Mouse (Mus musculus): ENCODE measurements at regions not wholly inside any gene's neighbourhood (a gene's known extent, or its start where the extent isn't known, plus 50 kb on each side); places are given as distances from the start of the nearest gene placed in this dataset.

DNA sequence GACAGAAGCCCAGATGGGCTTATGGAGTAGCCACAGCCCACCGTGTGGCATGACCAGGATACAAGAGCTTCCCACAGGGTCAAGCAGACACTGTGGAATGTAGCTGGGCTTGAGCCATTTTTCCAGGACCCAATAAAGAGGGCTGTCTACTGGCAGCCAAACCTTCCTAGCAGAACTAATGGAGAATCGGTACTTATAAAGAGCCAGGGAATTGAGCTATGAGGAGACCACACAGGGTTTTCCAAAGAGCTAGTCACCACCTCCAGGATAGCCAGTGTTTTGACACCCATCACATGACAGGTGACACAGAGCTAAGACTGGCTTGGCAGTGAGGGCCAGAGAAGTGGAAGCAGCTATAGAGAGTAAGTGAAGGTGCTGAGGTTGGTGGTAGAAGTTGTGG lies 149.9 kb downstream of the Map2k4 start:
- no peak overlapping the region for H3K4me3 ChIP-seq
- H3K27me3 ChIP-seq (ENCODE audit: control insufficient read depth, insufficient read depth, low read length): no peaks in the 10 kb centered on the region; the same call in 1 of the 2 replicates
- H3K36me3 ChIP-seq (ENCODE audit: control insufficient read depth, insufficient read depth, low read length): peaks cover 10% of the 10 kb centered on the region
- no peak for TF ChIP-seq POLR2A (IDR thresholded peaks at IDR 0.05; ENCODE audit: insufficient read depth, low read depth, low read length)
- no peak for TF ChIP-seq EP300 (IDR thresholded peaks at IDR 0.05; ENCODE audit: insufficient read depth, low read depth, low read length)
- TF ChIP-seq CTCF (IDR thresholded peaks at IDR 0.05): no peak
- intact Hi-C loops (cut with DNase I): loop anchor here (10.0 kb wide), 2 partner anchors 443 to 653 kb away; no protein-coding TSS in a partner anchor
- no peak for DNase-seq
- H3K4me1 ChIP-seq (ENCODE audit: control insufficient read depth, insufficient read depth, low read length): peaks cover 2% of the 10 kb centered on the region; the same call in 1 of the 2 replicates
- no peak overlapping the region for H3K9ac ChIP-seq (ENCODE audit: low read depth, low read length)
- no peak overlapping the region for H3K27ac ChIP-seq
- no peaks in the 10 kb centered on the region for H3K79me2 ChIP-seq (replicated peaks; ENCODE audit: control insufficient read depth, insufficient read depth, low read length)
- WGBS: 47% methylated on average over 2 of the region's 2 CpGs

DNA sequence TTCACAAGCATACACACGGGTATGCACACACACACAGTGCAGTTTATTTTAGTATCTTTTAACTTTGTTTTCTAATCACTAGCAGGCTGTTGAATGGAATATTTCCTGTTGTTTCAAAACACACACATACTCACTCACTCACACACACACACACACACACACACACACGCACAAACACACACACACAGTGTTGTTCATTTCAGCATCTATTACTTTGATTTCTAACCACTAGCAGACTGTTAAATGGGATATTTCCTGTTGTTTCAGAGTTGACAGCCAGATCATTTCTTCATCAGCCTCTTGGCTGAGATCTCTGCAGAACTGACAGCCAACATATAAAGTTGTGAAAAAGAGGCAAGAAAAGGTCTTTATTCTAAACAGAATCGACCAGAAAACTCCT lies 150.9 kb downstream of the Map2k4 start:
- no peak overlapping the region for H3K27ac ChIP-seq
- intact Hi-C loops (cut with DNase I): loop anchor here (10.0 kb wide), 2 partner anchors 442 to 652 kb away; no protein-coding TSS in a partner anchor
- no peak overlapping the region for H3K4me3 ChIP-seq
- H3K27me3 ChIP-seq (ENCODE audit: control insufficient read depth, insufficient read depth, low read length): no peaks in the 10 kb centered on the region; the same call in 1 of the 2 replicates
- peaks cover 2% of the 10 kb centered on the region; the same call in 1 of the 2 replicates for H3K4me1 ChIP-seq (ENCODE audit: control insufficient read depth, insufficient read depth, low read length)
- TF ChIP-seq EP300 (IDR thresholded peaks at IDR 0.05; ENCODE audit: insufficient read depth, low read depth, low read length) (no peak), CTCF (IDR thresholded peaks at IDR 0.05) (no peak), POLR2A (IDR thresholded peaks at IDR 0.05; ENCODE audit: insufficient read depth, low read depth, low read length) (no peak)
- peaks cover 10% of the 10 kb centered on the region for H3K36me3 ChIP-seq (ENCODE audit: control insufficient read depth, insufficient read depth, low read length)
- WGBS: 58% methylated on average over 3 of the region's 3 CpGs
- no peak for DNase-seq
- no peaks in the 10 kb centered on the region for H3K79me2 ChIP-seq (replicated peaks; ENCODE audit: control insufficient read depth, insufficient read depth, low read length)
- H3K9ac ChIP-seq (ENCODE audit: low read depth, low read length): no peak overlapping the region

DNA sequence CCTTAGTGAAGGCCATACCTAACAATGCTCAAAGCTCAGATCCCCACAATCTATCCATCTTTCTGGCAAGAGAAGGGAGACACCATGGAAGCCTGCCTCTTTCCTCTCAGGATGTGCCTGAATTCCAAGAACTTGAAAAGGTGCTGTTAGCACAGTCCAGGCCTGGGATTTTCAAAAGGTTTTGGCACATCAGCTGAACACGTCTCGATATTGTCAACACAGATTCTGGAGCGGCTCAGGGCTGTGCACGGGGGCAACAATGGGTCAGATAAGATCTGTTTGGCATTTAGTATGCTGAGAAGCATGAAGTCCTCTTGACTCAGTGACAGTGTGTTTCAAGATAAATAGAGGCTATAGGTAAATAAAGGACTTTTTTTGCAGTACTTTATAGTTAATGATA lies 152.8 kb downstream of the Map2k4 start:
- 17% methylated on average over 4 of the region's 4 CpGs for WGBS
- Histone ChIP-seq H3K27me3 (ENCODE audit: control insufficient read depth, insufficient read depth, low read length) (no peaks in the 10 kb centered on the region; the same call in 1 of the 2 replicates), H3K36me3 (ENCODE audit: control insufficient read depth, insufficient read depth, low read length) (peaks cover 5% of the 10 kb centered on the region), H3K9ac (ENCODE audit: low read depth, low read length) (no peak overlapping the region), H3K4me3 (no peak overlapping the region), H3K4me1 (ENCODE audit: control insufficient read depth, insufficient read depth, low read length) (no peaks in the 10 kb centered on the region; the same call in 1 of the 2 replicates), H3K27ac (no peak overlapping the region), H3K79me2 (replicated peaks; ENCODE audit: control insufficient read depth, insufficient read depth, low read length) (no peaks in the 10 kb centered on the region)
- TF ChIP-seq EP300 (IDR thresholded peaks at IDR 0.05; ENCODE audit: insufficient read depth, low read depth, low read length) (peak; percentile 47; the same call in 1 of the 2 replicates), POLR2A (IDR thresholded peaks at IDR 0.05; ENCODE audit: insufficient read depth, low read depth, low read length) (no peak)
- intact Hi-C loops (cut with DNase I): loop anchor here (10.0 kb wide), 2 partner anchors 441 to 651 kb away; no protein-coding TSS in a partner anchor
- no peak for DNase-seq

DNA sequence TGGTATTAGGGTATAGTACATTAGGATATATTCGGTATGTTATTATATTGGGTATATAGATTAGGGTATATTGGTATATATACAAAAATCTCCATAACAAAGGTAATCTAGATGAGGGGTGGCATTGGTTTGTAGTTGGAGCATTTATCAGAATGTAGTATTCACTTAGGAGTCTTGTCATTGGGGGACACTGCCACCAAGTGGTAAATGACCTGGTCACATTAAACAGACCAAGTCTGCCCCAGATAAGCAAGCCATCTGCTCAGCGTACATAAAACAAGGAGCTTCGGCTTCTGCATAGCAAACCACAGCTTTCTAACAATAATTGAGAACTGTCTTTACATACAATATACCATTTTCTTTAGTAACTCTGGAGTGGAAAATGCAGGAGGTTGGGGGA lies 156.9 kb downstream of the Map2k4 start:
- intact Hi-C loops (cut with DNase I): loop anchor here (5.0 to 10.0 kb wide), 4 partner anchors 99 to 646 kb away; no protein-coding TSS in a partner anchor
- no peak overlapping the region for H3K4me3 ChIP-seq
- H3K27me3 ChIP-seq (ENCODE audit: control insufficient read depth, insufficient read depth, low read length): no peaks in the 10 kb centered on the region
- no peaks in the 10 kb centered on the region; the same call in 1 of the 2 replicates for H3K4me1 ChIP-seq (ENCODE audit: control insufficient read depth, insufficient read depth, low read length)
- no peaks in the 10 kb centered on the region for H3K79me2 ChIP-seq (replicated peaks; ENCODE audit: control insufficient read depth, insufficient read depth, low read length)
- no peak overlapping the region for H3K27ac ChIP-seq
- 41% methylated on average over 3 of the region's 3 CpGs for WGBS
- H3K36me3 ChIP-seq (ENCODE audit: control insufficient read depth, insufficient read depth, low read length): no peaks in the 10 kb centered on the region
- no peak overlapping the region for H3K9ac ChIP-seq (ENCODE audit: low read depth, low read length)
- DNase-seq: no peak
- no peak for TF ChIP-seq POLR2A (IDR thresholded peaks at IDR 0.05; ENCODE audit: insufficient read depth, low read depth, low read length)
- peak; percentile 69 for TF ChIP-seq CTCF (IDR thresholded peaks at IDR 0.05)

DNA sequence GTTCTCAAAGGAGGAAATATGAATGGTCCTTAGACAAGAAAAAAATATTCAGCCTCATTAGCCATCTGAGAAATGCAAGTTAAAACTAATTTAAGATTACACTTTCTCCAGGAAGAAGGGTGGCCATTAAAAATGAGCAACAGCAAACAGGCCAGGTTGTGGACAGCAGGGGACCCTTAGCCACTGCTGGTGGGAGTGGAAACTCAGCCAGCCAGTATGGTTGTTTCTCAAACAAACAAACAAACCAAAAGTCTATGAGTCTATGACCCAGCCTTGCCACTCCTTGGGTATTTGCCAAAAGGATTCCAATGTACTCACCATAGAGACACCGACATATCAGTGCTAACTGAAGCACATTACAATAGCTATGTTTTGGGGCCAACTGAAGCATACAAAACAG lies 157.7 kb downstream of the Map2k4 start:
- Histone ChIP-seq H3K9ac (ENCODE audit: low read depth, low read length) (no peak overlapping the region), H3K36me3 (ENCODE audit: control insufficient read depth, insufficient read depth, low read length) (no peaks in the 10 kb centered on the region), H3K79me2 (replicated peaks; ENCODE audit: control insufficient read depth, insufficient read depth, low read length) (no peaks in the 10 kb centered on the region), H3K27me3 (ENCODE audit: control insufficient read depth, insufficient read depth, low read length) (no peaks in the 10 kb centered on the region), H3K4me1 (ENCODE audit: control insufficient read depth, insufficient read depth, low read length) (no peaks in the 10 kb centered on the region; the same call in 1 of the 2 replicates), H3K4me3 (no peak overlapping the region), H3K27ac (no peak overlapping the region)
- intact Hi-C loops (cut with DNase I): loop anchor here (5.0 to 10.0 kb wide), 4 partner anchors 98 to 646 kb away; no protein-coding TSS in a partner anchor
- WGBS: 94% methylated on average over 1 of the region's 1 CpGs
- DNase-seq: no peak
- TF ChIP-seq CTCF (IDR thresholded peaks at IDR 0.05) (no peak), EP300 (IDR thresholded peaks at IDR 0.05; ENCODE audit: insufficient read depth, low read depth, low read length) (no peak), POLR2A (IDR thresholded peaks at IDR 0.05; ENCODE audit: insufficient read depth, low read depth, low read length) (no peak)

DNA sequence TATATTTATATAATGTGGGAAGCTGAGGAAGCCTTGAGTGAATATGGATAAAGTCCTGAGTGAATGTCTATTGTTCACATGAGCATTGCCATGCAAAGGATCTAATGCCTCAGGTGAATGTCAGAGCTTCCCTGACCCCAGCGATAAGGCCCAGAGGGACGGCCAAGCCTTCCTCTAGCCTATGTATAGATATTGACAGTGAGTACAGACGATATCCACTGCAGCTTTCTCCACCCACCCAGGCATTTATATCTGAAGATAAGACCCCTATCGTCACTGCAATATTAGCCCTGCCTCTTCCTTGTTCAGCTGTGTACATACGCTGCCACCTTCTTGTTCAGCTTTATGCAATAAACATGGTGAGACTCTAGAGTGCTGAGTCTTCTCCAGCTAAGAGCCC lies 158.8 kb downstream of the Map2k4 start:
- TF ChIP-seq POLR2A (IDR thresholded peaks at IDR 0.05; ENCODE audit: insufficient read depth, low read depth, low read length) (no peak), EP300 (IDR thresholded peaks at IDR 0.05; ENCODE audit: insufficient read depth, low read depth, low read length) (no peak)
- DNase-seq: no peak
- no peaks in the 10 kb centered on the region for H3K36me3 ChIP-seq (ENCODE audit: control insufficient read depth, insufficient read depth, low read length)
- no peaks in the 10 kb centered on the region for H3K4me1 ChIP-seq (ENCODE audit: control insufficient read depth, insufficient read depth, low read length)
- H3K9ac ChIP-seq (ENCODE audit: low read depth, low read length): no peak overlapping the region
- H3K4me3 ChIP-seq: no peak overlapping the region
- H3K27ac ChIP-seq: no peak overlapping the region
- WGBS: 76% methylated on average over 5 of the region's 5 CpGs
- no peaks in the 10 kb centered on the region for H3K79me2 ChIP-seq (replicated peaks; ENCODE audit: control insufficient read depth, insufficient read depth, low read length)
- no peaks in the 10 kb centered on the region for H3K27me3 ChIP-seq (ENCODE audit: control insufficient read depth, insufficient read depth, low read length)
- intact Hi-C loops (cut with DNase I): no loop called here
